Mouse (Mus musculus) cerebellum, adult (tissue): Measurements from ENCODE around the gene Pitpnm2.

Experiments
- ATAC-seq: cut with Nextera tagmentation; 2 replicates; pipeline ENCODE4 v1.9.2; 2017; ENCODE audit warnings: mild to moderate bottlenecking, moderate library complexity, mixed read lengths; ENCODE audit not compliant: insufficient number of reproducible peaks, low FRiP score, low TSS enrichment

Gene Pitpnm2

DNA sequence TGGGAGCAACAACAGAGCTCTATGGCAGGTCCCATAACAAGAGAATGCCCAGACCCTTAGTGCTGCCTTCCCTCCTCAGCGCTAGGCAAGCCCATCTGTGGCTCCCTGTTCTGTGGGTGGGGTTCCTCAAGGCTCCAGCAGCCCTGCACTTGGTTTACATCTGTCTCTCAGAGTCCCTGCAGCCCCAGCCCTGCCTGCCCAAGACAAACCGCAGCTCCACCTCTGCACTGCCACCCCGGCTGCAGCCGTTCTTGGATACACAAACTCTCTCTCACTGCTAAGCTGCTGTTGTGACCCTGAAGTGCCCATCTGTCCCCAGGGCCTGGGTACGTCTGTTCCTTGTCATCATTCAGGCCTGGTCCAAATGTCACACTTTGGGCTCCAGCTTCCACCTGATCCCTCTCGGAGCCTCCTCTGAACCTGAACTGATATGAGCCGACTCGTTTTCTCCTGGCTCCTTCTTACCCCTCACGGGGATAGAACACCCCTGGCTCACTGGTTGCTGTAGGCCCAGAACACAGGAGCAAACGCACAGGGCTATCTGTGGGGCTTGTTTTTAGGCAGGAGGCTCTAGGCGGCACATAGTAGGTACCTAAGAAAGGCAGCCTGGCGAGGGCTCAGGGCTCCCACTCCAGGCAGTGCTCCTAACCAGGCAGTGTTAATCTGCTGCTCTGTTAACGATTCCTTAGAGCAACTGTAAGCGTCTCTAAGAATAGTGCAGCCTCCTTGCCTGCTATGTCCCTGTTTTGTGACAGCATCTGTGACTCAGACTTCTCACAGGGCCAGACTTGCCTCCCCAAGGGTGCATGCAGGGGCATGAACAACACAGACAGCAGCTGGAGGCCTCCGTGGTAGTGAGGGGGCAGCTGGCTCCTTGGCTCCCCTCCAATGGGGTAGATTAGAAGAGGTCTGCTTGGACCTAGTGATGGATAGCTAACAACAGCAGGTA lies 83.7 kb downstream of the Pitpnm2 start:
- no peak for ATAC-seq

GRCm38 (mm10) chr5:124163445-124163844 lies 86.1 kb downstream of the Pitpnm2 start:
- ATAC-seq: no peak

DNA sequence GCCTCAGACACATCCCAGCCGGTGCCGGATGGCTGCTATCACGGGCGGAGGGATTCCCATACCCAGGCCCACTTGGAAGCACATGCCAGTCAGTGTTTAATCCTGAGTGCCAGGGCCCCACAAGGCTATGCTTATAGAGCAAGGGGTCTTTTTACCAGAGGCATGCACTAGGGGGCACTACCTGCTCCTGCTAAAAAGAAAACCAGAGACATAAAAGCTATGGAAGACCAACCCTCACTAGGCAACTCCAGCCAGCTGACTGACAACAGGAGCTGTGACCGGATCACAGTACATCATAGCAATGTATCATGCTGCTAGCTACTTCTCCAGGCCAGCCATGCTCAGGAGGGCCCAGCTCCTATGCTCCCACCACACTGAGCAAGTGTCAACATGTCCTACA lies 87.0 kb downstream of the Pitpnm2 start:
- ATAC-seq: no peak

- no peak for ATAC-seq
Measured at GRCm38 (mm10) chr5:124161831-124162230, 87.7 kb downstream of the Pitpnm2 start.

GRCm38 (mm10) chr5:124159453-124159852 lies 90.1 kb downstream of the Pitpnm2 start:
- no peak for ATAC-seq

DNA sequence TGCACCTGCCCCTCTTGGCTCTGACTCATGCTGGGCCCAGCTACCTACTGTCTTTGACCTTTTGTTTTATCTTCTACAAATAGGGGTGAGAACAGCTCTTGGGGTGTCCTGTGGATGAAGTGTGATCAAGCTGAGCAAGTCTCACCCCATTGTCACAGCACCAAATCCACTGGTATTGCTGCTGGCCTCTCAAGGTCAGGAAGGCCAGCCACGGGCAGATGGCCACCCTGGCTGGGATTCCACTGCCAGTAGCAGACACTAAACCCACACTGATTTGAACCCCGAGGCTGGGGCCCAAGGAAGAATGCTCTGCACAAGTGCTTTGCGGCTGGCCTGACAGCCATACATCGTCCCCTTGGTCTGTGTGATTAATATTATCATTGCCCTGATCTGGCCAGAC lies 91.3 kb downstream of the Pitpnm2 start:
- no peak; the same call in 1 of the 2 replicates for ATAC-seq

DNA sequence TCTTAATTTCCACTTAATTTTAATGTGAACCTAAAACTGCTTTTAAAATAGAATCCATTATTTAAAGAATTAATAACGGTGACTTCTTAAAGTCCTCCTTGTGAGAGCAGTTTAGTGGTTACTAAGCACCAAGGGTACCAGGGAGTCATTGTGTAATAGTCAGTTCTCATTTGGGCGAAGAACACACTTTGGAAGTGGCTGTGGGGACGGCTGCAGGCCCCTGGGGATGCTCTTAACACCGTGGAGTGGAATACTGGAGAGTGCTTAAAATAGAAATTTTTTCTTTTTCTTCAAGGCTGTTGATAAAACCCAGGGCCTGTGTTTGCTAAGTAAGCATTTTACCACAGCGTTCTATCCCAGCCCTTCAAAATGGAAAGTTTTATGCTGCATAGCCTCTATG lies 93.6 kb downstream of the Pitpnm2 start:
- ATAC-seq: no peak

GRCm38 (mm10) chr5:124152734-124153133 lies 96.8 kb downstream of the Pitpnm2 start:
- no peak for ATAC-seq

GRCm38 (mm10) chr5:124150895-124151294 lies 98.7 kb downstream of the Pitpnm2 start:
- no peak for ATAC-seq

- no peak for ATAC-seq
Measured at GRCm38 (mm10) chr5:124149028-124149427, 100.5 kb downstream of the Pitpnm2 start.

DNA sequence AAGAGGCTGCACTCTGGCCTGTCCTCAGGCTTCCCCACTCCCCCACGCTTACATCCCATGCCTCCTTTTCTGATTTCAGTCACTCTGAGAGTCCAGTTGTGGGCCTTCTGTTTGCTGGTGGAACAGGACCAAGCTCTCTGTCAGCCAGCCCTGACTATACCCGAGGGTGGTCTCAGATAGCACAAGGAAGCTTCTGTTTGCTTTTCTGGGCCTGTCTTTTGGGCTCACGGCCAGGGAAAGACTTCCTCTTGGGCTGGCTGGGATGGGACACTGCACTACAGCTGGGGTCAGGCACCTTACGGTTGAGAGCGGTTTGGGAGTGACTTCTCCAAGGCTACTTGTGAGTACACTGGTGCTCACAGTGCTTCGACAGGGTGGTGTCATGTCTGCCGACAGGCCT lies 111.5 kb downstream of the Pitpnm2 start:
- ATAC-seq: no peak

DNA sequence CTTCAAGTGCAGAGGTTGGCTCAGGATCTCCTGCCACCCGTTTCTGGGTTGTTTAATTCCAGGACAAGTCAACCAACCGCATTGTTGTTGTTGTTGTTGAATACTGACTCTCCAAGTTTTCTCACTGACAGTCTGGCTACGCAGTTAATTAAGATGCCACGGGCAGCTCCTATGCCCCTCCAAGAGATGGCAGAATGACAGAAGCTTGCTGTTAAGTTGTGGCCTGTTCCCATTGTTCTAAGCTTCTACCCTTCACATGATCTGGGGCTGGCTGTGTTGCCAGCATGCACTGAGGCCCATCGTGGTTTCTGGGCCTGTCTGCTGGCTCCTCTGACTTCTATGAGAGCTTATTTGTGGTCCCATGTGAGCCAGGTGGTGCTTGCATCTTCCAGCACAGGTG lies 115.3 kb downstream of the Pitpnm2 start:
- no peak for ATAC-seq

DNA sequence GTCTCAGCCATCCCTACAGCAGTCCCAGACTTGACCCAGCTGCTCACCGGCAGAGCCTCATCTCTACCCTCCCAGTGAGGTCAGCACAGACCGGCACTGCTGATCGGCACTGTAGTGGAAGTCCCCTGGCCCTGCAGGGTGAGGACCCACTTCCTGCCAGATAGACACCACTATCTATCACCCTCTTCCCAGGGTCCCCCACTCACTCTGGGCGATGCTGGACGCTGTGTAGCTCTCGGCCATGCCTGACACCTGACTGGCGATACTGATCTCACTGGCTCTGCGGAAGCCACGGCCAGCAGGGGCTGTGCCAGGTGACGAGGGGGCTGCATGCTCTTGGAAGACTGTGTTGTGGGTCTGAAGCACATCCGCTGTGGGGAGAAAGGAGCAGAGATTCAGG lies 124.5 kb downstream of the Pitpnm2 start:
- ATAC-seq: no peak

- no peak for ATAC-seq
Measured at GRCm38 (mm10) chr5:124122357-124122756, 127.2 kb downstream of the Pitpnm2 start.

- no peak for ATAC-seq
Measured at GRCm38 (mm10) chr5:124119204-124119603, 130.4 kb downstream of the Pitpnm2 start.

GRCm38 (mm10) chr5:124115990-124116845 lies 133.3 kb downstream of the Pitpnm2 start, which contains the start of gene Arl6ip4:
Gene Arl6ip4 (plus strand): TSS chr5:124116089.
- no peak for ATAC-seq

DNA sequence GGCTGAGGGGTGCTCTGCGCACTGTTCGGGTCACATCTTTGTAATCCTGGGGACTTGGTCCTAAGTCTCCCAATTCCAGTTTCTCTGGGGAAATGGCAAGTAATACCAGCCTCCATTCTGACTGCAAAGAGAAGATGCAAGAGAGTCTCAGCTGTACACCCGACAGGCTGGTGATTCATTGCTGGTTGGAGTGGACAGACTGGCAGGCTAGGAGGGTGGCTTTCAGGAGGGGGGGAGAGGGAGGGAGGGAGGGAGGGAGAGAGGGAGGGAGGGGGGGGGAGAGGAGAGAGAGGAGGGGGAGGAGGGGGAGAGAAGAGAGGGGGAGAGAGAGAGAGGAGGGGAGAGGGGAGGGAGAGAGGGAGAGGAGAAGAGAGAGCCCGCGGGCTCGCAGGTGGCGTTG lies 134.0 kb downstream of the Pitpnm2 start:
- no peak for ATAC-seq

DNA sequence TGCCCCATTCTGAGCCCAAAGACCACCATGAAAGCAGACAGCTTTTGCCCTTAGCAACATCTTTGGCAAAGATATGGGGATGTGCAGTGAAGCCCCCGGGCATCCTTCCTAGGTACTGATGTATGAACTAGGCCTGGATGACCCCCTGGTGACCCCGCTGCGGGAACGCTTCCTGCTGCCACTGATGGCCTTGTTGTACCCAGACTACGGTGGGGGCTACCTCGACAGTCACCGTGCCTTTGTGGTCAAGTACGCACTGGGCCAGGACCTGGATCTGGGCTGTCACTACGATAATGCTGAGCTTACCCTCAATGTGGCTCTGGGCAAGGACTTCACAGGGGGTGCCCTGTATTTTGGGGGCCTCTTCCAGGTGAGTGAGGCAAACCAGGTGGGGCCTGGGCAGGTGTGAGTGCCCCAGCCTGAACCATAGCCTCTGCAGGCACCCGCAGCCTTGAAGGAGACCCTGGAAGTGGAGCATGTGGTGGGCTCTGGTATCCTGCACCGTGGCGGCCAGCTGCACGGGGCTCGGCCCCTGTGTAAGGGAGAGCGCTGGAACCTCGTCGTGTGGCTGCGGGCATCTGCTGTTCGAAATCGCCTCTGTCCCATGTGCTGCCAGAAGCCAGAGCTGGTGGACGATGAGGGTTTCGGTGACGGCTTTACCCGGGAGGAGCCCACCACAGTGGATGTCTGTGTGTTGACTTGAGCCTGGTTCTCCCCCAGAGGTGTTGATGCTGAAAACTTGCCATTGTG lies 135.1 kb downstream of the Pitpnm2 start:
- ATAC-seq: no peak

DNA sequence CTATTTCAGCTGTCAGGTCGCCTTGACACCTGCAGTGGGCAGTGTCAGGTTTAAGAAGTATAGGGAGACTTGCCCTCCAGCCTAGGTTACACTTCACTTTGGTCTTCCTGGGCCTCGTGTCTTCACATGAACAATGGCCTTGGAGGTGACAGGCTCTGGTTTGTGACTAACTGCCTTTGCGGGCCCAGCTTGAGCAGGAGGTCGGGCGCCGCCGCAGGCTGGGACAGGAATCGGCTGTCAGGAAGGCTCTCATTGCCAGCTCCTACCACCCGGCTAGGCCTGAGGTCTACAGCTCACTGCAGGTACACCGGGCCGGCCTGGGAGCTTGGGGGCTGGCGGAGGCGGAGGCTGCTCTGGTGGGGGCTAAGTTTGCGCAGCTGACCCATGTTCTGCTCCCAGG lies 136.5 kb downstream of the Pitpnm2 start:
- no peak for ATAC-seq

GRCm38 (mm10) chr5:124112531-124112930 lies 137.0 kb downstream of the Pitpnm2 start:
- no peak for ATAC-seq
